Mouse (Mus musculus) bone marrow macrophage, adult 2 months (primary cell): ENCODE results near the gene Krt23. TPM values are rescaled to one million over a fixed set of nuclear protein-coding genes. Genes with fewer than 3 reads are reported as not detected.

Source experiments
- H3K27ac ChIP-seq: 2 replicates; pipeline ENCODE4 v1.5.1; 2012; ENCODE audit warnings: low read depth, low read length; ENCODE audit not compliant: insufficient read depth
- H3K4me1 ChIP-seq: 2 replicates; pipeline ENCODE4 v1.6.1; 2012; ENCODE audit warnings: low read length; ENCODE audit not compliant: control insufficient read depth, insufficient read depth
- H3K4me3 ChIP-seq: 2 replicates; pipeline ENCODE4 v1.5.1; 2012; ENCODE audit warnings: mild to moderate bottlenecking, low read length, moderate library complexity; ENCODE audit not compliant: insufficient read depth
- CTCF ChIP-seq: IDR thresholded peaks from 2 replicates; pipeline ENCODE4 v1.5.1; 2012; ENCODE audit warnings: low read depth, mild to moderate bottlenecking, low read length, moderate library complexity
- POLR2A ChIP-seq: IDR thresholded peaks from 2 replicates; pipeline ENCODE4 v1.6.1; 2012; ENCODE audit warnings: mild to moderate bottlenecking, low read depth, low read length, borderline replicate concordance
- polyA plus RNA-seq: library from polyadenylated mRNA; stranded (reverse); fragments of >200 nt; gene quantifications from 2 replicates; pipeline ENCODE4 v1.2.4, GENCODE M21; 2012; ENCODE audit not compliant: missing spikeins, insufficient read depth, insufficient read length

Gene Krt23
- not detected in 2 replicates for polyA plus RNA-seq

DNA sequence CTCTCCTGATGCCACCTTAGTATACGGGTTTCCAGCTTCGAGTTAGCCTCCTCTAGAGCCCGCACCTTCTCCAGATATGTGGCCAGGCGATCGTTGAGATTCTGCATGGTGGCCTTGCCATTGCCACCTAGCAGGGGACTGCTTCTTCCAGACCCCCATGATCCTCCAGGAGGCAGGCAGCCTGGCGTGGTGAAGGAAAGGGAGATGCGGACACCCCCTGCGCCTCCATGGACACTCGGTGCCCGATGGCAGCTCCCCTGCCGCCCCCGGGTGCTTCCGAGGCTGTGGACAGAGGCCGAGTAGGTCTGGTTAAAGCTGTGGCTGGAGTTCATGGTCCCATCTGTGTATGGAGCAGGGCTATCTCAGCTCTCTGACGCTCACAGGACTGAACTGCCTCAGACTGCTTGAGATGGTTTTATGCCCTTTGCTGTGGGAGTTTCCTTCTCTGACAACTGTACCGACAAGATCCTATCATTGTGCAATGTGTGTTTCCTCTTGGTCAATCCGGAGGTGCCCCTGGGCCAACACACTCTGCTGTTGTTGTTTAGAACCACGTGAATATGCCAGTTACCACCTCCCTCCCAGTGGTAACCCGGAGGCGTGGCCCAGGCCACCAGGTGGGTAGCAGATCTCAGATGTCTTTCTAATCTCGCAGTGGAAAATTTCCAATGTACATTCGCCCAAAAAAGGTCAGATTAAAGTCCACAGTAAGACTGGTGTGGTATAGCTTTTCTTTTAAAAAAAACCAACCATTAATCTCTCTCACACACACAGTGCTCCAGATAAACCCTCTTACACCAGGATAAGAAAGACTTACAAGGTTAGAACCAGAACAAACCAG lies at the start of gene Krt23:
TSS of gene Krt23 (minus strand) at position 405 of the 841 bp plus-strand sequence.
- TF ChIP-seq POLR2A (no peak), CTCF (no peak)
- no peak within 1 kb of the TSS for H3K4me3 ChIP-seq
- H3K27ac ChIP-seq, result no peak within 1 kb of the TSS
- no peaks in the 10 kb centered on the region for H3K4me1 ChIP-seq

GRCm38 (mm10) chr11:99539721-99540120 lies 46.8 kb upstream of the Krt23 start:
- TF ChIP-seq POLR2A, result no peak
- Histone ChIP-seq H3K4me1 (no peaks in the 10 kb centered on the region), H3K4me3 (no peak overlapping the region), H3K27ac (no peak overlapping the region)

GRCm38 (mm10) chr11:99521288-99521860 lies 28.4 kb upstream of the Krt23 start, which contains the start of gene Krt39:
Gene Krt39 (minus strand): TSS chr11:99521338.
- Histone ChIP-seq H3K4me3 (no peak within 1 kb of the TSS), H3K27ac (no peak within 1 kb of the TSS), H3K4me1 (no peaks in the 10 kb centered on the region)
- TF ChIP-seq CTCF, result no peak

- H3K4me3 ChIP-seq, result no peak overlapping the region
- TF ChIP-seq CTCF (no peak), POLR2A (no peak)
- no peaks in the 10 kb centered on the region for H3K4me1 ChIP-seq
- no peak overlapping the region for H3K27ac ChIP-seq
Measured at GRCm38 (mm10) chr11:99514098-99514497, 21.2 kb upstream of the Krt23 start.

- Histone ChIP-seq H3K4me1 (no peaks in the 10 kb centered on the region), H3K27ac (no peak overlapping the region), H3K4me3 (no peak overlapping the region)
- no peak for TF ChIP-seq CTCF
- no peak for TF ChIP-seq POLR2A
Measured at GRCm38 (mm10) chr11:99500095-99500805, 7.3 kb upstream of the Krt23 start.

DNA sequence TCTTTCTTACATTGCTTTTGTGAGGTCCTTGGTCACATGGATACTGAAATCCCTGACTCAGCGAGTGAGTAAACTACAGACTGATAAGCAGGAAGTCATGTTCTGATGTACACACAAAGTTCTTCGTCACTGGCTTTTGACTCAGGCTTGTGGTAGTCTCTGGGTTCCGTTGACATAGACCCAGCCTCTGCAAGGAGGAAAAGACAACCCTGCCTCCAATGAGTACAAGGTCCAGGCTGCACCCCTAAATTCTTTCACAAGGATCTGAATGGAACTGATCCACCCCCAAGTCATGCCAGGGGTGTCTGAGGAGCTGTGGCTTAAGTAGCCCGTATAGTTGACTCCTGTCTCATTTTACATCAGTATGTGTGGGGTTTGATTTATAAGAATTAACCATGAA lies 3.5 kb upstream of the Krt23 start:
- no peaks in the 10 kb centered on the region for H3K4me1 ChIP-seq
- H3K27ac ChIP-seq, result no peak overlapping the region
- no peak overlapping the region for H3K4me3 ChIP-seq
- no peak for TF ChIP-seq CTCF
- no peak for TF ChIP-seq POLR2A

- Histone ChIP-seq H3K4me1 (no peaks in the 10 kb centered on the region), H3K27ac (no peak overlapping the region)
Measured at GRCm38 (mm10) chr11:99494741-99495140, 1.8 kb upstream of the Krt23 start.

GRCm38 (mm10) chr11:99493574-99493850 lies 575 bp upstream of the Krt23 start:
- H3K4me1 ChIP-seq, result no peaks in the 10 kb centered on the region
- no peak overlapping the region for H3K27ac ChIP-seq
- no peak overlapping the region for H3K4me3 ChIP-seq
- no peak for TF ChIP-seq POLR2A
- no peak for TF ChIP-seq CTCF

More at GRCm38 (mm10) chr11:99494741-99495140, 1.8 kb upstream of the Krt23 start:
- TF ChIP-seq CTCF (no peak), POLR2A (no peak)
- H3K4me3 ChIP-seq, result no peak overlapping the region

- H3K4me1 ChIP-seq, result no peaks in the 10 kb centered on the region
- H3K4me3 ChIP-seq, result no peak overlapping the region
- no peak for TF ChIP-seq POLR2A
- TF ChIP-seq CTCF, result no peak
- no peak overlapping the region for H3K27ac ChIP-seq
Measured at GRCm38 (mm10) chr11:99491040-99491439, 1.9 kb downstream of the Krt23 start.

- H3K4me1 ChIP-seq, result no peaks in the 10 kb centered on the region
- TF ChIP-seq POLR2A (no peak), CTCF (no peak)
- H3K27ac ChIP-seq, result no peak overlapping the region
- no peak overlapping the region for H3K4me3 ChIP-seq
Measured at GRCm38 (mm10) chr11:99490624-99491023, 2.3 kb downstream of the Krt23 start.

DNA sequence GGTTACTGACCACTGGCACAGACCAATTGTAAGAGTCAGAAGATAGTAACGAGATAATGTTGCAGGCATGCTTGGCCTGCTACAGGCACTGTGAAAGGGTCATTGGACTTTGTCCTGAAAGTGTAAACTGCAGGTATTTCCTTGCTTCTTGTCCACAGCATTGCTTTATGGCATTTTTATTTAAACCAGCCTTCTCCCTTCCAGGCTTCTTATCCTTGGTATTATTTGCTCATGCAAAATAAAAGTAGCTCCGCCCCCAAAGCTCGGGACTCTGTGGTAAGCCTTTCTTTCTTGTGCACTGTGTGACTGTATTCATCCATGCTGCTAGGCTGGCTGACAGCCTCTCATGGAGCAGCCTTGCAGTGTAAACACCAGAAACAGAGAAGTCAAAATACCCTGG lies 3.7 kb downstream of the Krt23 start:
- no peaks in the 10 kb centered on the region for H3K4me1 ChIP-seq
- H3K4me3 ChIP-seq, result no peak overlapping the region
- H3K27ac ChIP-seq, result no peak overlapping the region
- TF ChIP-seq POLR2A, result no peak
- TF ChIP-seq CTCF, result no peak
